Mouse (Mus musculus) spleen, postnatal 36 days (tissue): ENCODE results near the gene Creld2.

Experiments
- DNase-seq, 2 experiments: peaks; one replicate each; pipeline ENCODE4 v3.0.0; 2022; ENCODE audit warnings: low spot score in 2 of 2, mixed read lengths in 1 of 2

Creld2 gene

DNA sequence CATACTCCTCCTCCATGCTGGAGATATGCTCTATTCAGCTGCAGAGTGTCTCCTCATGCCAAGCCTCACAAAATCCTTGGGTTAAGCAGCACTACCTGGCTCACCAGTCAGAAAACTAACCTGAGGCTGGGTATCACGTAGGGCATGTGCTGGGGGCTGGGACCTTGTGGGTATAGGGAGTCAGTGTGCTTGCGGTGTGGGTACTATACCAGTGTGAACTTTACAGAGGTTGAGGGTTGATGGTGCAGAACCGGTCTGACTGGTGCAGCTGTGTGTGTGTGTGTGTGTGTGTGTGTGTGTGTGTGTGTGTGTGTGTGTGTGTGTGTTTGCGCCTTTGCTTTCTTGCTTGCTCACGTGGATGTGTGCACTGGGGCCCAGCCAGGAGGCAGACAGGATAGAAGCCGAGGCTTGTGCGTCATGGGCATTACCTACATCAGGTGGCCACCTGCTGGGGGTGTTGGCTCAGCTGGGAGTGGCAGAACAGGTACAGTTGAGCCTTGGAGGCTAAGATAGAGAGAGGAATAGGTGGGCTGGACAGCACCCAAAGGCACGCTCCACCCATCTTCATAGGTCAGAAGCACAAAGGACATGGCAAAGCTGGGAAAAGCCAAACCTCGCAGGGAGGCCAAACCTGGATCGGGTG, 32.2 kb downstream of the Creld2 start:
- no peak for DNase-seq

DNA sequence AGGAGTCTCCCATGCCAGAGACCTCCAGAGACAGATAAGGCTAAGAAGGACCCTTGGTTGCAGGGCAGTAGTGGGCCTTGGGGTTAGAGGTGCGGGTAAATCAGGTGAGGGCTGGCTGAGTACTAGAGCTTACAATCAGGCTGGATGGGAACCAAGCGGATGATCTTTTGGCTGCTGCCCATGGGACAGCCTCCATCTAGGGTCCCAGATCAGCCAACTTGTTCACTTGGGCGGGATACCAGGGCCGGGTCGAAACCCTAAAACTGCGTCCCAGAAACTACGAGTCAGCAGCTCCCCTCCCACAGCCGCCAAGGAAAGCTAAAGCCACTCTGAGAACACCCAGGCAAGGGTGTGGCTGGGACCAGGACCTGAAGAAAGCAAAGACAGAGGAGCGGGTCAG, 33.7 kb downstream of the Creld2 start:
- no peak for DNase-seq

DNA sequence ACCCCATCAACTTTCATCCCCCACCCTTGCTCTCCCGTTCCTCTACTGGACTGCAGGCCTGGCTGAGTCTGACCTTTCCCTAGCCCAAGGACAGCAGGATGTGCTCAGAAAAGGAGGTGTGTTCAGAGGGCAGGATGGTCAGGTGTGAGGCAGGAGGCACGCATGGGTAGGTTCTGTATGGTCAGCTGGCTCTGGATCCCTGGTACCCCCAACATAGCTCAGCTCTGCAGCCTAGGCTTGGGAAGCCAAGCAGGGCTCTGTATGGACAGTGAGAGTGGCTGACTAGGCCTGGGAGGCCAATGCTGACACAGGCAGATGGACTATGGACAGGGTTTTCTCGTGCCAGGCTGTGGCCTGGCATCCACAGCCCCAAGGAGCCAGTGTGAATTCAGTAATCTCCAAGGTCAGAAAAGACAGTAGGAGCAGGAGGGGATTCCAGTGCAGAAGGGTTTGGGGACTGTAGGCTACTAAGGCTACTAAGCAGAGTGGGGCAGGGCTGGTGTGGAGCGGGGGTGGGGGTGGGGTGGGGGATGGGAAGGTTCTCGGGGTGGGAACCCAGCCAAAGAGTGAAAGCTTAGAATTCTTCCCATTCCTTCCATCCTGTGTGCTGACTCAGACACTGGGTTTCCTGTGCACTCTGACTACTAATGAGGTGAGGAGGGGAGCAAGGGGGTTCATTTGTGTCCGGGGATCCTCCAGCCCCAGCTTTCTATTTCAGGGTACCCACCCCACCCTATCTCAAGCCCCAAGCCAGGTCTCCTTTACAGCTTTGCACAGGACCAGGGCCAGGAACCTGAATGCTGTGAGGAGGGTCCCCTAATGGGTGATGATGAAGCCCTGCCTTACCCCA, 34.9 kb downstream of the Creld2 start:
- DNase-seq: no peak

DNA sequence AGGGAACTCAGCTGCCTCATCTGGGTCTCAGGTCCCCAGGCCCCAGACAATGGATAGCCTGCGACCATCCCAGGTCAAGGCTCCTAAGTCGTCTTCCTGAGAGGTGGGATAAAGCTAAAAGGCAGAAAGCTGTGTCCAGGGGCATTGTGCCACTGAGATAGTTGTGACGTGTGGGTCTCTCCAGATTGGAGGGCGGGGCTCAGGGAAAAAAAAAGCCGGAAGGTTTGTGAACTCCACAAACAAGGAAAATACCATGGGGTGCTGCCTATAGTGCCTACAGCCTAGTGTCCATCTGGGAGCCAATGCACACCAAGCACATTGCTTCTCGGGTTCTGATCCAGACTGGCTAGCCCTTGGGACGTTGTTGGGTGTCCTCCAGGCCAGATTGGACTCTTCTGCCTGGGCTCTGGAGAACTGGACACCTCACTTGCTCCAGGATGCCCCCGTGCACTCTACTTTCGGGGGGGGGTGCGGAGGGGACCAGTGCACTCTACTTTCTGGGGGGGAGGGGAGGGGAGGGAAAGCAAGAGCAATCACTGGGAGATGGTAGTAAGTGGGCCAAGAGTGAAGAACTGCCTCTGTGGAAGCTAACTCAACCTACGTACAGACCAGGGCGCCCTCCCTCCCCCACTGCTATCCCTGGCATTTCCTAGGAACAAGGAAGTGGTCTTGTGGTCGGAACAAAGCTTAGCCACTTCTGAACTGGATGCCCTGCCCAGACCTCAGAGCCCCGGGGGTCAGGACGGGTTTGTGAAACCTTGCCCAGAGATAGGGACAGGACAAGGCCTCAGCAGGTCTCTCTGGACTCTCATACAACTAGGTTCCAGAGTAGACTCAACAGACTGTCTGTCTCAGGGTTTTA, 35.8 kb downstream of the Creld2 start:
- DNase-seq: no peak

DNA sequence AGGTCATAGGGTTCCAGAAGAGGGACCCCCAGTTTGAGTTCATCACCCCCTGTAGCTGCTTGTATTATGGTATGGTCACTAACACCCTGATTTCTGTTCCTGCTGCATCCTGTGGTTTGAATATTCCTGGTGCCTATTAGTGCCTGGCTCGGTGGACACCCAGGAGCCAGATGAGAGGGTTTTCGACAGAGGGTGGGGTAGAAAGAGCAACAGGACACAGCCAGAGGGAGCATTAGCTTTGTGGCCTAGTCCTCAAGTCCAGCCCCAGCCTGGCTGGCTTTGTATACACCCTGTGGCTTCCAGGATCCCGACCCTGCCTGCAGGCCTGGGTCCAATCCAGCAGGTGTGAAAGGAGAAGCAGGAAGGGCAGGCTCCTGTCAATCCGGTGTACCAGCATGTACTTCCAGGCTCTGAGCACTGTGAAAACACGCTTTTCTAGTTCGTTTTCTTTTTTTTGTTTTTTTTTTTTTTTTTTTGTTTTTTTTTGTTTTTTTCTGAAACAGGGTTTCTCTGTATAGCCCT, 36.5 kb downstream of the Creld2 start:
- DNase-seq: no peak

DNA sequence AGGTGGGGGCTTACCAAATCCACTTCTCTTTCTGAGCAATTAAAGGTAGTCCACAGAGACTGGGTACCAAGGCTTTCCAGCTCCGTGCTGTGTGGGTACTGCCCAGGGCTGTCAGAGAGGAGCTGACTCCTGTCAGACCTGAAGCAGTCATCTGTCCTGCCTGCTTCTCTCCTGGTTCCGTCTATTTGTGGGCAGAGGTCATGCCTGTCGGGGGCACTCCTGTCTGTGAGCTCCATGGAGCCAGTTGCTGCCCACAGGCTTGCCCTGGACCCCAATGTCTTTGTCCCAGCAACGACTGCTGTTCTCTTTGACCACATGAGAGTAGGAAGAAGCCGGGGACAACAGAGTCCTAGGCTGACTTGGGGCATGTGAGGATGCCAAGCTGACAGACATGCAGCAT, 37.2 kb downstream of the Creld2 start:
- no peak for DNase-seq

DNA sequence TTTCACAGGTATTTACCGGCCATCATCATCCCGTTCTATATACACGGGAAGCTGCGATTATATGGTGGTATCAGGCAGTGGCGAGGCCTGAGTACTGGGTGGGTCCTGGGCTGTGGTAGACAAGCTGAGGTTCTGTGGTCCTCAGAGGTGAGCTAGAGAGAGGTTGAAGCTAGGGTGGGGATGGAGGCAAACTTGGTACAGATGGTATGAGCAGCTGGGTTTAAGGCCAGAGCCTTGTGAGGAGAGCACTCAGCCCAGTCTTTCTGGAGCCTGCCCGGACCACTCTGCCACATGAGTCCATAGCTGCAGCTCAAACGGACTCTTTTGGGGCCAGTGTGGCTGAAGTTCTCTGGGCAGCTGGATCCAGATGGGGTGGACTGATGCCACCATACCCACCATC, 37.9 kb downstream of the Creld2 start:
- no peak for DNase-seq

DNA sequence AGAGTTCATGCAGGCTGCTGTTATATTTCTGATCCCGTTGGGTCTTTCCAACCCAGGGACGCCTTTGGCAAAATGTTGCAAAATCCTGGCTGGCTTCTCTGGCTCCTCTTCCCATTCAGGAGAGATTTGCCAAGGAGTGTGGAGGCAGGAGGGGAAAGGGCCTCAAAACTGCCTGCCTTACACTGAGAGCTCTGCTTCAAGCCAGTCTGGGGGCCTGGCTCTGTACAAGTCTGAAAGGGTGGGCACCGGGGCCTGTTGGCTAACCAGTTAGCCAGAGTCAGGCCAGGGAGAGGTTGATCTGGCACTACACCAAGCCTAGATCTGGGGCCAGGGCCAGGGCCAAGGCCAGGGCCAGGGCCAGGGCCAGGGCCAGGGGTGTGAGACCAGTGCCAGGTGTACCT, 38.7 kb downstream of the Creld2 start:
- DNase-seq: no peak

DNA sequence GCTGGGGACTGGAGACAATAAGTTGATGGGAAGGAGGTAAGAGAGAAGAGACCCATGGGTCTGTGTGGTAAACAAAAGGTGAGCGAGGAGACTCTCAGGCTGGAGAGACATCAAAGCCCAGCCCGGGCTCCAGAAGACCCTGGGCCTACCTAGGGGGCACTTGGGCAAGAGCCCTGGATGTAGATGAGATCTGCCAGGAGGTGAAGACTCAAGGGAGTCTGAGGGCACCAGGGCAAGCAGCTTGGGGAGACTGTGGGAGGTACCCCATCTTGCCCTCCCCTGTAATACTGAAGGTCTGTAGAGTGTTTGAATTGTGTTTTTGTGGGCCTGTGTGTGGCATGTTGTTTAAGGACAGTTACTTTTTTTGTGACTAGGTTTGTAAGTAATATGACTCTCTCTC, 39.3 kb downstream of the Creld2 start:
- DNase-seq: no peak

DNA sequence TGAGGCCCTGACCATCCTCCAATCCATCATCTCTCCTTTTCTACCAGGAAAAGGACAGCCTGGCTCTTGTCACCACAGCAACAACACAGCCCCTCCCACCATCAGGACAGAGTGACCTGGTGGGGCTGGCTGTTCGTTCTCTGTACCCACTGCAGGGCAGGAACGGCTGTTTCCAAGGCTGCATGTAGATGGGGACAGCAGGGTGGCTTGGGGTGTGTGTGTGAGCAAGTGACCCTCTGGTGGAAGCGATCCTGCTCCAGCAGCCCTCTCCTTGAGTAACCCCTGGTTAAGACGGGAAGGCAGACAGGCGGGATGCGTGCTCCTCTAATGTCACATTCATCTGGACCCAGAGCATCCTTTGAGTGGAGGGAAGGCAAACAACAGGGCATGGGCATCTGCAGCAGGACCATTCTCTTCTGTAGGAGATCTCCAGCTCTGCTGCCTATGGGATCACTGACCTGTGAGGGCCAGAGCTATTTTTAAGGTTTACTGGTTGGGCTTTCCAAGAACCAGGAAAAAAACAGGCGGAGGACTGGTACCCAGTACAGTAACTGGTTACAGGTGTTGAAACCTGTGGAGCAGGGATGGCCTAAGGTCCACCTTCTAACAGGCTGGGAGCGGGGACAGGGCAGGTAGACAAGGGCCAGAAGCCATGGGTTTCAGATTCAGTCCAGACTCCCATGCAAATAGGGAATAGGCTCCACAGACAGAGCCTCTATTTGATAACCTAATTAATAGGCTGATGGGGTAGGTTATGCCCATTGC, 39.9 kb downstream of the Creld2 start:
- no peak for DNase-seq

DNA sequence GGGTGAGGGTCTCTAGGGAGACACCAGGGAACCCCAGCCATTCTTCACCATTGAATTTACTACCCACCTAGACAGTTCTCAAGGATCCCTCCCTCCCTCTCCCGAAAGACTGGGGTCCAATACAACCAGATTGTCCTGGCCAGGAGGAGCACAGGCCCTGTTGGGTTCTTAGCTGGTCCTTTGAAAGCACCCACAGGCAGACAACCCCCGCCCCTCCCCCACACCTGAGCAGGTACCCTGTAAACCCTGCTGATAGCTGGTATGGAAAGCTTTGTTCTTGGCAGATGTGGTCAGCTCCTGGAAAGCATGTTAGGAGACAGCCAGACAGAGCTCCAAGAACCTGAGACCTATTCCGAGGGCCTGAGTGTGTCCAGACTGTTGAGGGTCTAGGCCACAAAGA, 41.3 kb downstream of the Creld2 start:
- DNase-seq: no peak

DNA sequence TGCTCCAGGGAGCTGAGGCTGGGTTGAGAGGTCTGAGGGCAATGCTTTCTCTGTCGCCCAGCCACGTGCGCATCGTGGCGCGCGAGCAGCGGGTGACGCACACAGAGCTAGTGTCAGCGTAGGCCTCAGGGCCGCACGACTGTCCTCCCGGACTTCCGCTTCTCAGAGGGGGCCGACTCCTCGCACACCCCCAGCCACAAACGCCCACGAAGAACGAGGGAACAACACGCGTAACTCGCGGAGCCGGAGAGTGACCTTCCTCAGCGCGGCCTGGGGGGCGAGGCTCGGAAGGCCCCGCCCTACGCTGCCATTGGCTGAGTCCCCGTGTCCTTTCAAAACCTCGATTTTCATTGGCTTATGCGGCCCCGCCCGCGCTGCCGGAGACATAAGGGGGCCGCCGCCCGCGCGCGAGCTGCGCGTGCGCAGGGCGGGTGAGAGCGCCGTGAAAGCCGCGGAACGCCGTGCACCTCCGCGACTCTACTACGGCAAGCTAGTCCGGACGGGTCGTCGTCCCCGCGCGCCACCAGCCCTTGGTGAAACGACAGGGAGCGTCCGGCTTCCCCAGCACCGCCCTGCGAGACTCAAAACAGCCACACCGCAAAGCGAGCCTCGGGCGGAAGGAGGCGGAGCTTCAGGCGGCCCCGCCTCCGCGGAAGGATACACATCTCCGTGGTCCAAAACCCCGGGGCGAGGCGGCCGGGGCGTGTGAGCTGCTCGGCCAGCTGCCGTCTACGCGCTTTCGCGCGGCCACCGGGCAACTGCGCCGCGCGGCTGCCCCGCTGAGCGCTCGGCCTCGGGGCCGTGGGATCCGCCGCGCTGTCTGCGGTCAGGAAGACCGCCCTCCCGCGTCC, 42.6 kb downstream of the Creld2 start, which contains the start of gene Pim3:
Gene Pim3 (plus strand): TSS at position 415 of the 851 bp plus-strand sequence.
- peak; percentile 95 to 97 for DNase-seq

DNA sequence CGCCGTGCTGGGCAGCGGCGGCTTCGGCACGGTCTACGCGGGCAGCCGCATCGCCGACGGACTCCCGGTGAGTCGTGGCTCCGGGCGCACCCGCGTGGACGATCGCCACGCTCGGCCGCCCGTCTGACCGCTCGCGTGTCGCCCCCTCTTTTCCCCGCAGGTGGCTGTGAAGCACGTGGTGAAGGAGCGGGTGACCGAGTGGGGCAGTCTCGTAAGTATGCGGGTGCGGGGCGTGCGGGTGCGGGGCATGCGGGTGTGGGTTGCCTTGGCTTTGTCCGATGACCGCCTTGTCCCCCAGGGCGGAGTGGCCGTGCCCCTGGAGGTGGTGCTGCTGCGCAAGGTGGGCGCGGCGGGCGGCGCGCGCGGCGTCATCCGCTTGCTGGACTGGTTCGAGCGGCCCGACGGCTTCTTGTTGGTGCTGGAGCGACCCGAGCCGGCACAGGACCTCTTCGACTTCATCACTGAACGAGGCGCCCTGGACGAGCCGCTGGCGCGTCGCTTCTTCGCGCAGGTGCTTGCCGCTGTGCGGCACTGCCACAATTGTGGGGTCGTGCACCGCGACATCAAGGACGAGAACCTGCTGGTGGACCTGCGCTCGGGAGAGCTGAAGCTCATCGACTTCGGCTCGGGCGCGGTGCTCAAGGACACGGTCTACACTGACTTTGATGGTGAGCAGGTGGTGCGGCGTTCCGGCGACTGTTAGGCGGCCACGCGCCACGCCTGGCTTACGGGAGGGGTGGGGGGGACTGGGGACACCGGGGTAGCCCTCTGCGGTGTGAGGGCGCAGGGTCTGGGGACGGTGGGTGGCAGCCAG, 43.6 kb downstream of the Creld2 start:
- DNase-seq: peak; percentile 19 to 22

DNA sequence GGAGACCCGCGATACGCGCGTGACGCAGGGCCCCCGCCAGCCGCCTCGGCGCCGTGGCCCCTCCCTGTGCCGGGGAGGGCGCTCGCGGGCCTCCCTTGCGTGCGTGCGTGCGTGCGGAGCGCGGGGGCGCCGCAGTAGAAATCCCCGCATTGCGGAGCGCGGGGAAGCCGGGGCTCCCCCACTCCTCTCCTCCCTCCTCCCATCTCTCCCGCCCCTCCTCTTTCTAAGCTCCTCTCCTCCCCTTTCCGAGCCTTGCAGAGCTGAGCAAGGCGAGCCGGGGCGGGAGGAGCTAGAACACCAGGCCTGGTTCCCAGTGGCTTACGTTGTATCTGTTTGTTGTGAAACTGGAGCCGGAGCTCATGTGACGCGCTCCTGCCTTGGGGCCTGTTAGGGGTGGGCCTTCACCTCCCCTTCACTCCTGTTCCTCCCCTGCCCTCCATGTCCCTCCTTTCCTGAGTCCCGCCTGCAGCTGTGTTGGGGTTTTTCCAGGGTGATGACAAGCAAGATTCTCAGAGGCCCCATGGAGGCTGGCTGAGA, 44.3 kb downstream of the Creld2 start:
- peak; percentile 60 to 71 for DNase-seq

DNA sequence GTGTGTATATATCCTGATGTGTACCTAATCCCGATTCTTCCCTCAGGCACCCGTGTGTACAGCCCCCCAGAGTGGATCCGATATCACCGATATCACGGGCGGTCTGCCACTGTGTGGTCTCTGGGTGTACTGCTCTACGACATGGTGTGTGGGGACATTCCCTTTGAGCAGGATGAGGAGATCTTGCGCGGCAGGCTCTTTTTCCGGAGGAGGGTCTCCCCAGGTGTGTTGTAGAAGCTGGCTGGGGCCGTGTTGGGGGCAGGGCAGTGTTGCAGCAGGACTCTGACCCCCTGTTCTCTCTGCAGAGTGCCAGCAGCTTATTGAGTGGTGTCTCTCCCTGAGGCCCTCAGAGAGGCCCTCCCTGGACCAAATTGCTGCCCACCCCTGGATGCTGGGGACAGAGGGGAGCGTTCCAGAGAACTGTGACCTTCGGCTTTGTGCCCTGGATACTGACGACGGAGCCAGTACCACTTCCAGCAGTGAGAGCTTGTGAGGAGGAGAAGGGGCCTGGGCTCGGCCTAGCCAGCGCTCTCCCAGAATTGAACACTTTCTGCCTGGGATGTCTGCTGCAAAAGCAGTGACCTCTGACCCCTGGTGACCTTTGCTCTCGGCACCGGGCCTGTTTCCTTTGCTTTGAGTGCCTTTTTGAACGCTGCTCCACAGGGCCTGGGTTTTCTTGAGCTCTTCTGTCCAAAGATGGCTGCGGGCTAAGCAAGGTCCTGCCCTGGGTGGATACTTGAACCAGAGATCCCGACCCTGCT, 45.0 kb downstream of the Creld2 start:
- DNase-seq: no peak

DNA sequence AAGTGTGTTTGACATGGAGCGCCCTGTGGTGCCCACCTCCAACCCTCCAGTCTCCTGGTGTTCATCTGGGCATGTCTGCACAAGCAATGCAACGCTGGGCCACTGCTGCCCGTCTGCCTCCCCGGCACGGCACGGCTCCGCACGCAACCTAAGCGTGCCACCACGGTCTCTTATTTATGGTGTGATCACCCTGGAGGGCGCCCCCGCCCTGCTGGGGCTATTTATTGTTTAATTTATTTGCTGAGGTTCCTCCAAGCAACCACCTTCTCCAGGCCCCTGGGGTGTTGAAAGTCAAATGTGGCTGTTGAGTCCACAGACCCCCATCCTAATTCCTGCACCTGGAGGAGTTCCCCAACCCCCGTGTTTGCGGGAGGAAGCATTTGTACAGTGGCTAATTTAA, 45.6 kb downstream of the Creld2 start:
- DNase-seq: no peak

DNA sequence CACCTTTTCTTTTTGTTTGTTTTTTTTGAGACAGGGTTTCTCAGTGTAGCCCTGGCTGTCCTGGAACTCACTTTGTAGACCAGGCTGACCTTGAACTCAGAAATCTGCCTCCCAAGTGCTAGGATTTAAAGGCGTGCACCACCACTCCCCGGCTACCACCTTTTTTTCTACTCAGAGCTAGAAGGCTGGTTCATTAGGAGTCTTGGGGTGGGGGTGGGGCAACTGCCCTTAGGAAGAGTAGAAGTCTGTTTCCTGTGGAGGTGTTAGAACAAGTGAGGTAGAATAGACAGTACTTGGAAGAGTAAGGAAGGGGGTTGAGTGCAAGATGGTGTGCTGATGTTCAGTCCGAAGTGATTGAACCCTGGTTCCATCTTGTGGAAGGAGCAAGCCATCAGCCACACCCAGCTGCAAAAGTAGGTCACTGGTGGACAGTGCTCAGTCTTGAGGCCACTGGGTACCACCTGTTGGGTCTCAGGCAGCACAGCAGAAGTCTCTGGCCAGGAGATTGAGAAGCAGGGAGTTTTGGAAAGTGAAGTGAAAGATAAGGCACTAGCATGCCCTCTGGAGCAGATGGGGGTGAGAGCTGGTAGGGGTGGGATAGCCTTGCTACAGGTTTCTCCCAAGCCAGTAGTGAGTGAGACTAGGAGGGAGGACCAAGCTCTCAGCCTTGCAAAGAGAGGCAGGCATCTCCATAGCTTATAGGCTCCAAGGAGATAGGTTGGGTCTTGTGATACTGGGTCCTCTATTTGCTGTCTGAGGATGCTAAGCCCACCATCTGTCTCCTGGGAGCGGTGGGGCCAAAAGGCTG, 46.6 kb downstream of the Creld2 start:
- DNase-seq: no peak

DNA sequence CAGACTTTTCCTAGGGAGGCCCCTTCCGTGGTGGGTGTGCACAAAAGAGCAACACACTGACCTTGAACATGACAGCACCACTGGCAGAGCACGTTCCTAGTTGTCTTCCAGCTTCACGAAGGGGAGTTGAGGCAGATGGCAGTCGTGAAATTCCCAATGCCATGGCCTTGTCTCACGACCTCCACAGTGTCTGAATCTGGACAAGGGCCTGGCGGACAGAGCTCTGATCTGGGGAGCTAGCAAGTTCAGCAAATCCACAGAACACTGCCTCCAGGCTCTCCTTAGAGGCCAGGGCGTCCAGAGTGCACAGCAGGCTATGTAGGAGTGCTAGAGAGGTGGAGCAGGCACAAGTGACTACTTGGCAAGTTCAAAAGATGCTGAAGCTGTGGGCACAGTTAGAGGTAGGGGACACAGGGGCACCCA, 47.5 kb downstream of the Creld2 start:
- no peak for DNase-seq
